Mouse (Mus musculus): ENCODE results near the gene Tspo2.

GRCm38 (mm10) chr17:48418781-48419180, 32.5 kb downstream of the Tspo2 start:
- TF ChIP-seq GATA1 (IDR thresholded peaks at IDR 0.05; ENCODE audit: borderline replicate concordance, low read length), result no peak
- no peak for TF ChIP-seq FLI1 (IDR thresholded peaks at IDR 0.05; ENCODE audit: low read length)

Data from megakaryocyte, embryonic 14.5 days (primary cell).